Mouse (Mus musculus) forebrain, embryonic 13.5 days (tissue): ENCODE data around the gene Nlrp10. TPM values are rescaled to one million over a fixed set of nuclear protein-coding genes. Genes with fewer than 3 reads are reported as not detected.

Source experiments
- ATAC-seq: fragments of 200-750 bp; cut with Nextera tagmentation; 2 replicates; pipeline ENCODE4 v1.8.0; 2017
- H3K27ac ChIP-seq: fragments of 300-500 bp; sonication (generic); 2 replicates; pipeline ENCODE4 v1.5.1; 2015; ENCODE audit warnings: inconsistent platforms, mild to moderate bottlenecking, moderate library complexity
- H3K27me3 ChIP-seq: fragments of 300-500 bp; sonication (generic); 2 replicates; pipeline ENCODE4 v1.6.1; 2015; ENCODE audit warnings: mild to moderate bottlenecking, inconsistent platforms
- H3K36me3 ChIP-seq: fragments of 300-500 bp; sonication (generic); 2 replicates; pipeline ENCODE4 v1.6.1; 2015; ENCODE audit warnings: mild to moderate bottlenecking, inconsistent platforms; ENCODE audit not compliant: poor library complexity, severe bottlenecking
- H3K4me1 ChIP-seq: fragments of 300-500 bp; sonication (generic); 2 replicates; pipeline ENCODE4 v1.6.1; 2015; ENCODE audit warnings: inconsistent platforms
- H3K4me2 ChIP-seq: fragments of 300-500 bp; sonication (generic); 2 replicates; pipeline ENCODE4 v1.6.1; 2015; ENCODE audit warnings: inconsistent platforms, mild to moderate bottlenecking, moderate library complexity
- H3K4me3 ChIP-seq: fragments of 300-500 bp; sonication (generic); 2 replicates; pipeline ENCODE4 v1.5.1; 2015; ENCODE audit warnings: mild to moderate bottlenecking, inconsistent platforms
- H3K9ac ChIP-seq: fragments of 300-500 bp; sonication (generic); 2 replicates; pipeline ENCODE4 v1.6.1; 2015; ENCODE audit warnings: mild to moderate bottlenecking, inconsistent platforms
- H3K9me3 ChIP-seq: fragments of 300-500 bp; sonication (generic); replicated peaks from 2 replicates; pipeline ENCODE4 v1.6.1; 2016; ENCODE audit warnings: inconsistent platforms
- WGBS: fragments of 180-500 bp; shearing (Covaris S2); methylation state at CpG from one replicate; pipeline ENCODE4 v1.1.7; 2015; 5-methylcytosine and 5-hydroxymethylcytosine counted together
- polyA plus RNA-seq: library from polyadenylated mRNA; unstranded; fragments of >200 nt; fragmentation: Nextera tagmentation; extraction: Ambion mirVana; gene quantifications from 2 replicates; pipeline ENCODE4 v1.2.1, GENCODE M21; 2015

Nlrp10 gene
- 0.05 TPM in 1 of 2 replicates, not detected in the other for polyA plus RNA-seq

GRCm38 (mm10) chr7:108929726-108930393 lies at the start of gene Nlrp10:
Nlrp10 (minus strand) TSS chr7:108930178.
- ATAC-seq = no peak
- Histone ChIP-seq H3K9me3 (no peaks in the 10 kb centered on the region), H3K4me2 (no peak within 1 kb of the TSS), H3K4me3 (no peak within 1 kb of the TSS), H3K9ac (no peak within 1 kb of the TSS), H3K36me3 (no peaks in the 10 kb centered on the region), H3K27ac (no peak within 1 kb of the TSS), H3K4me1 (peaks cover 1% of the 10 kb centered on the region), H3K27me3 (no peaks in the 10 kb centered on the region)
- WGBS = 86% methylated on average over 6 of the region's 6 CpGs

GRCm38 (mm10) chr7:108972273-108972672 lies 42.3 kb upstream of the Nlrp10 start:
- Histone ChIP-seq H3K9me3 (no peaks in the 10 kb centered on the region), H3K27me3 (peaks cover 5% of the 10 kb centered on the region), H3K4me2 (no peak overlapping the region; the same call in 1 of the 2 replicates), H3K4me3 (no peak overlapping the region), H3K4me1 (peaks cover 12% of the 10 kb centered on the region), H3K36me3 (no peaks in the 10 kb centered on the region), H3K9ac (no peak overlapping the region), H3K27ac (peak overlapping the region; percentile 52)
- ATAC-seq = peak; percentile 81
- WGBS = 20% methylated on average over 6 of the region's 6 CpGs

DNA sequence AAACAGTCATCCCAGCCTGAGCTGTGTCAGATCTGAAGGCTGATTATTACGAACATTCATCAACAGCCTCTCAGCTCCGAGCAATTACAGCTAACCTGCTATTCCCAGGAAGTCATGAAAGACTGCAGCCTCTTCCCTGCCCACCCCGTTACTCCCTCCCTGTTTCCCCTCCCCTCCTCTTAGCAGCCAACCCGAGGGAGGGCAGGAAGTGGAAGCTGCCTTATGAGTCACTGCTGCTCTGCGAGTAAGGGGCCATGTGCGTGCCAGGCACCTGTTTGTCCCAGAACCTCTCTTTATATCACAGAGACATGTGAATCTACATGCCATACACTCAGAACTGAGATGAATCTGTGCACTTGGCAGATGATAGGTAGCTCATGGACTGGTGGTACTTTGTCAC lies 38.2 kb upstream of the Nlrp10 start:
- no peak overlapping the region for H3K4me2 ChIP-seq
- H3K27me3 ChIP-seq = peaks cover 5% of the 10 kb centered on the region
- no peak overlapping the region for H3K4me3 ChIP-seq
- H3K9ac ChIP-seq = no peak overlapping the region
- no peaks in the 10 kb centered on the region for H3K9me3 ChIP-seq
- no peak overlapping the region for H3K27ac ChIP-seq
- no peak for ATAC-seq
- 51% methylated on average over 6 of the region's 6 CpGs for WGBS
- H3K4me1 ChIP-seq = peaks cover 15% of the 10 kb centered on the region
- no peaks in the 10 kb centered on the region for H3K36me3 ChIP-seq

- H3K36me3 ChIP-seq = no peaks in the 10 kb centered on the region
- H3K4me3 ChIP-seq = no peak overlapping the region
- no peak overlapping the region for H3K9ac ChIP-seq
- no peaks in the 10 kb centered on the region for H3K9me3 ChIP-seq
- 30% methylated on average over 7 of the region's 7 CpGs for WGBS
- no peak overlapping the region for H3K4me2 ChIP-seq
- peaks cover 5% of the 10 kb centered on the region for H3K27me3 ChIP-seq
- ATAC-seq = peak; percentile 84
- no peak overlapping the region for H3K27ac ChIP-seq
- peaks cover 5% of the 10 kb centered on the region for H3K4me1 ChIP-seq
Observed at GRCm38 (mm10) chr7:108966742-108967362, 36.9 kb upstream of the Nlrp10 start.

DNA sequence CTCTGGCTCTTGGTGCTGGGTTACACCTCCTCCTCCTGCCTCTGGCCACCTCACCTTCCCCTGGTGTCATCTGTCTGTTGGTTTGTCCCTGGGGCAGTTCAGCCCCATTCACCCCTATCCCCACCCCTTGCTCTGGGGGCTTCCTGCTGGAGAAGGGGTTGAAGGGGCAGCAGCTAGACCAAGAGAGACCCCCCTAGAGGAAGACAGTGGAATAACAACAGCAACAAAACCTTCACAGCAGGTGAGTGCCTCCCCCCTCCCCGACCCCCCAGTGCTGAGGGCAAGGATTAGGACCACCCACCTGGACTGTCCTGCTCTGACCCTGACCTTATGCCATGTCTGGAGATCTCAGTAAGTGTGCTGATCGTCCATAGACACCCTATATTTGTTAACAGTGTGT lies 36.0 kb upstream of the Nlrp10 start:
- WGBS = 26% methylated on average over 2 of the region's 2 CpGs
- no peak for ATAC-seq
- Histone ChIP-seq H3K9ac (no peak overlapping the region; the same call in 1 of the 2 replicates), H3K4me3 (no peak overlapping the region), H3K27ac (no peak overlapping the region), H3K27me3 (peaks cover 5% of the 10 kb centered on the region; the same call in 1 of the 2 replicates), H3K4me2 (no peak overlapping the region), H3K4me1 (peaks cover 4% of the 10 kb centered on the region; the same call in 1 of the 2 replicates), H3K9me3 (no peaks in the 10 kb centered on the region), H3K36me3 (no peaks in the 10 kb centered on the region)

GRCm38 (mm10) chr7:108957734-108958133 lies 27.8 kb upstream of the Nlrp10 start:
- Histone ChIP-seq H3K36me3 (no peaks in the 10 kb centered on the region), H3K27me3 (peaks cover 14% of the 10 kb centered on the region), H3K27ac (no peak overlapping the region), H3K9ac (no peak overlapping the region), H3K9me3 (no peaks in the 10 kb centered on the region), H3K4me3 (no peak overlapping the region), H3K4me2 (no peak overlapping the region), H3K4me1 (no peaks in the 10 kb centered on the region)
- 71% methylated on average over 2 of the region's 2 CpGs for WGBS
- ATAC-seq = no peak

GRCm38 (mm10) chr7:108954185-108954584 lies 24.2 kb upstream of the Nlrp10 start:
- H3K4me2 ChIP-seq = no peak overlapping the region
- peaks cover 50% of the 10 kb centered on the region for H3K27me3 ChIP-seq
- no peaks in the 10 kb centered on the region for H3K36me3 ChIP-seq
- ATAC-seq = no peak
- H3K9ac ChIP-seq = no peak overlapping the region
- no peaks in the 10 kb centered on the region for H3K9me3 ChIP-seq
- H3K4me1 ChIP-seq = peaks cover 12% of the 10 kb centered on the region
- no peak overlapping the region for H3K4me3 ChIP-seq
- no peak overlapping the region for H3K27ac ChIP-seq
- WGBS = 65% methylated on average over 4 of the region's 4 CpGs

DNA sequence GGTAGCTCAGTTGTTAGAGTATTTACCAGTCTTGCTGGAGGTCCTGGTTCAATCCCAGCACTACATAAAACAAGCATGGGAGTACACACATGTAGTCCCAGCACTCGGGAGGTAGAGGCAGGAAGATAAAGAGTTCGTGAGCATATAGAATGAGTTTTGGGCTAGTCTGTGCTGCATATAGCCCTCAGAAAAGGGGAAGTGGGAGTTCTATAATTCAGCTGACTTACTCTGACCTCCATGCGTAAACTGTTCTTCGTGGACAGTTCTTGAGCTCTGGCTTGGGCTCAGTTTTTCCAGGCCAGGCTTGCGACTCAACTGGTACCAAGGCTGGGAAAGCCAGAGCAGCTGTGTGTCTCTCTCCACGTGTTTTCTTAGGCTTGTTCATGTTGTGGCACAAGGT lies 22.8 kb upstream of the Nlrp10 start:
- Histone ChIP-seq H3K9ac (no peak overlapping the region), H3K4me3 (no peak overlapping the region), H3K9me3 (no peaks in the 10 kb centered on the region), H3K27me3 (peaks cover 55% of the 10 kb centered on the region), H3K4me1 (peaks cover 12% of the 10 kb centered on the region), H3K4me2 (no peak overlapping the region), H3K36me3 (no peaks in the 10 kb centered on the region), H3K27ac (no peak overlapping the region)
- ATAC-seq = no peak
- WGBS = 87% methylated on average over 6 of the region's 6 CpGs

DNA sequence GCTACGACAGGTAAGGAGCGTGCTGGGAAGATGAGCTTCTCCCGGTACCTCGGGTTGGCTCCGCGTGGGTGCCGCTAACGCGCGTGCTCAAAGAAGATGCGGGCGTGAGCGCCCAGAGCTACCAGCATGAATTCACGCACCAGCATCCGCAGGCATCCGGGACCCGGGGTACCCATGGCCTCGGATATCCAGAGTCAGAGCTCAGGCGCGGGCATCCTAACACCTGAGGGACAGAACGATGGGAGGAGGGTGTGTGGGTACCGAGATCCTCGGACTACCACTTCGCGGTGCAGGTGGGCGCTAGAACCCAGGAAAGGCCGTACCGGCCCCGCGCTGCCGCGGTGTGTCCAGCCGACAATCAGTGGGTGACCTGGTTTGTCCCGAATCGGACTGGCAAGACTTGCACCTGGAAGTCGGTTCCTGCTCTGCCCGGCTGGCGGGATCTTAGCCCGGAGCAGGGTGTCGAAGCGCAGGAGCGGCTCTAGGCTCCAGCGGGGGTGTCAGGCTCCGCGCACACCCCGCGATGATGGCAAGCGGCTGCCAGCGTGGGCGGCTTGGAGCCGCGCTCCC lies 20.9 kb upstream of the Nlrp10 start:
- WGBS = under 1% methylated on average over 52 of the region's 52 CpGs
- ATAC-seq = peak; percentile 44
- no peak overlapping the region; the same call in 1 of the 2 replicates for H3K27ac ChIP-seq
- H3K4me3 ChIP-seq = peak overlapping the region; percentile 62
- H3K27me3 ChIP-seq = peaks cover 55% of the 10 kb centered on the region
- H3K36me3 ChIP-seq = peaks cover 4% of the 10 kb centered on the region; the same call in 1 of the 2 replicates
- peaks cover 12% of the 10 kb centered on the region for H3K4me1 ChIP-seq
- H3K9ac ChIP-seq = peak overlapping the region; percentile 72
- H3K4me2 ChIP-seq = peak overlapping the region; percentile 95
- no peaks in the 10 kb centered on the region for H3K9me3 ChIP-seq

GRCm38 (mm10) chr7:108950312-108950761 lies 20.4 kb upstream of the Nlrp10 start, which contains the start of gene Tub:
Tub (plus strand) TSS chr7:108950338.
- under 1% methylated on average over 44 of the region's 44 CpGs for WGBS
- peak within 1 kb of the TSS; percentile 72 for H3K9ac ChIP-seq
- H3K4me1 ChIP-seq = peaks cover 12% of the 10 kb centered on the region
- H3K4me3 ChIP-seq = peak within 1 kb of the TSS; percentile 62
- peaks cover 55% of the 10 kb centered on the region for H3K27me3 ChIP-seq
- ATAC-seq = peak; percentile 85
- H3K36me3 ChIP-seq = peaks cover 10% of the 10 kb centered on the region
- no peak within 1 kb of the TSS; the same call in 1 of the 2 replicates for H3K27ac ChIP-seq
- no peaks in the 10 kb centered on the region for H3K9me3 ChIP-seq
- peak within 1 kb of the TSS; percentile 95 for H3K4me2 ChIP-seq

DNA sequence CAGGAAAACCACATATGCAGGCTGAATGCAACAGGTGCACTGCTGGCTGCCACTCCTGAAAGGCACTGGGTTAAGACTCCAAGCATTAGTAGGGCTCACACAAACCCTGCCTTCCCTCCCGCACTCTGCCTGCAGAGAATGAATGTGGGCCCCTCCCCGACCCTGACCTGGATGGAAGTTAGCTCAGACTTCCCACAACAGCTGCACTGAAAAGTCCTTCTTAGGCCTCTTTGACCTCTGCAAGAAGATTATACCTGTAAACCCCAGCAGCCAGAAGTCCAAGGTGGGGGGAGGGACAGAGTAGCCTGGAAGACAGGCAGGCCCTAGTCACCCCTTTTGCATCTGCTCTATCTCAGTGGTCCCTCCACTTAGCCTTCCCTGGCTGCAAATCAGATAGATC lies 19.3 kb upstream of the Nlrp10 start:
- no peak for ATAC-seq
- H3K9me3 ChIP-seq = no peaks in the 10 kb centered on the region
- WGBS = 40% methylated on average over 2 of the region's 2 CpGs
- no peak overlapping the region for H3K4me3 ChIP-seq
- H3K4me2 ChIP-seq = no peak overlapping the region
- no peak overlapping the region for H3K9ac ChIP-seq
- H3K27ac ChIP-seq = no peak overlapping the region
- H3K27me3 ChIP-seq = peaks cover 55% of the 10 kb centered on the region
- H3K36me3 ChIP-seq = peaks cover 18% of the 10 kb centered on the region
- peaks cover 12% of the 10 kb centered on the region for H3K4me1 ChIP-seq

DNA sequence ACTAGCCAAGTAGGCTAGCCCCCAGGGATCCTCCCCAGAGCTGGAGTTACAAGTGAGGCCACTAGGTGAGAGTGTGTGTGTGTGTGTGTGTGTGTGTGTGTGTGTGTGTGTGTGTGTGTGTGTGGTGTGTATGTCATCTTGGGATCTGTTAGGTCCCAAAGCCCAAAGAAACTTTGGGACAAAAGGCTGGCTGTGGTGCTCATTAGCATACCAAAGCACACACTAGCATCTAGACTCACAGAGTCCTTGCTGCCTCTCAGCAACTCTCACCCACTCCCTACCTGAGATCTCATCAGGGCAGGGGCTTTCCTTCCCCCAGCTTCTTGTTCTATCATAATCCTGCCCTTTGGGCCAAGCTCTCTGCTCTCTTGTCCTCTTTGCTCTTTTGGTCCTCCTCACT lies 18.6 kb upstream of the Nlrp10 start:
- Histone ChIP-seq H3K27ac (no peak overlapping the region), H3K36me3 (peaks cover 23% of the 10 kb centered on the region), H3K27me3 (peaks cover 49% of the 10 kb centered on the region), H3K9ac (no peak overlapping the region), H3K4me2 (no peak overlapping the region), H3K9me3 (no peaks in the 10 kb centered on the region), H3K4me1 (peaks cover 12% of the 10 kb centered on the region), H3K4me3 (no peak overlapping the region)
- no peak for ATAC-seq
